Mouse (Mus musculus): Measurements from ENCODE around the gene Rasgrp2. TPM values are rescaled to one million over a fixed set of nuclear protein-coding genes. Genes with fewer than 3 reads are reported as not detected.

Gene Rasgrp2
- polyA plus RNA-seq, 1 experiment from 2014 or later: 121 TPM

DNA sequence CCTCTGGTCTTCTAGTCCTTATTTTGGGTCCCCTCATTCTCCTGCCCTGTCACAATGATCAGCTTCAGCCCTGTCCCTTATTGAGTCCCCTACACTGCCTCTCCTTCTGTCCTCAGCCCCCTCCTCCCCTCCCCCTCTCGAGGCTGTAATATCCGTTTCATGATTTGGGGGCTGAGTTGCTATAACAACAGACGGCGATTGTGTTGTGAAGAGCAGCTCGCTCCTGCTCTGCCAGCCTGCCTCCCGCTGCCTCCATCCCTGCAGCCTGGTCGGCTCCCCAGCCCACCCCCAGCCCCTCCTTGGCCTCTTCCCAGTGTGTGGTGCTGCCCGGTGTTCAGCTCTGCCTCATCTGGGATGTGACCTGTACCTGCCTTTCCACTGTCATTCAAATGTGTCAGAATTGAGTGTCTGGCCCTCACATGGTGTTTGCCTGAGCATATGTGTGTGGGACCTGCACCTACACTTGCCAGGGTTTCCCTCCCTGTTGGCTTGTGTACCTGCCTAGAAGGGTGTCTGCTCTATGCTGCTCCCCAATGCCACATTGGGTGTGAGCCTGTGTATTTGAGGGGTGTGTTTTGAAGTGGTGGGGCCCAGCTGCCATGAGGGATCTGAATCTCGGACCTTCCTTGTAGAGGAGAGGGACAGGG lies 17.1 kb downstream of the Rasgrp2 start:
- ATAC-seq (ENCODE audit: low FRiP score, low TSS enrichment): no peak
- Histone ChIP-seq H3K4me2 (replicated peaks; ENCODE audit: low read depth, low read length) (no peak overlapping the region), H3K9ac (replicated peaks; ENCODE audit: low read length) (no peak overlapping the region), H3K36me3 (ENCODE audit: insufficient read depth, low read length) (no peaks in the 10 kb centered on the region), H3K27me3 (ENCODE audit: insufficient read depth, low read length) (peaks cover 28% of the 10 kb centered on the region), H3K27ac (ENCODE audit: low read length) (no peak overlapping the region), H3K9me3 (ENCODE audit: low read length) (no peaks in the 10 kb centered on the region), H3K4me3 (ENCODE audit: low read length) (no peak overlapping the region), H3K4me1 (ENCODE audit: insufficient read depth, low read length) (peaks cover 34% of the 10 kb centered on the region)
- 18% methylated on average over 9 of the region's 9 CpGs for WGBS

DNA sequence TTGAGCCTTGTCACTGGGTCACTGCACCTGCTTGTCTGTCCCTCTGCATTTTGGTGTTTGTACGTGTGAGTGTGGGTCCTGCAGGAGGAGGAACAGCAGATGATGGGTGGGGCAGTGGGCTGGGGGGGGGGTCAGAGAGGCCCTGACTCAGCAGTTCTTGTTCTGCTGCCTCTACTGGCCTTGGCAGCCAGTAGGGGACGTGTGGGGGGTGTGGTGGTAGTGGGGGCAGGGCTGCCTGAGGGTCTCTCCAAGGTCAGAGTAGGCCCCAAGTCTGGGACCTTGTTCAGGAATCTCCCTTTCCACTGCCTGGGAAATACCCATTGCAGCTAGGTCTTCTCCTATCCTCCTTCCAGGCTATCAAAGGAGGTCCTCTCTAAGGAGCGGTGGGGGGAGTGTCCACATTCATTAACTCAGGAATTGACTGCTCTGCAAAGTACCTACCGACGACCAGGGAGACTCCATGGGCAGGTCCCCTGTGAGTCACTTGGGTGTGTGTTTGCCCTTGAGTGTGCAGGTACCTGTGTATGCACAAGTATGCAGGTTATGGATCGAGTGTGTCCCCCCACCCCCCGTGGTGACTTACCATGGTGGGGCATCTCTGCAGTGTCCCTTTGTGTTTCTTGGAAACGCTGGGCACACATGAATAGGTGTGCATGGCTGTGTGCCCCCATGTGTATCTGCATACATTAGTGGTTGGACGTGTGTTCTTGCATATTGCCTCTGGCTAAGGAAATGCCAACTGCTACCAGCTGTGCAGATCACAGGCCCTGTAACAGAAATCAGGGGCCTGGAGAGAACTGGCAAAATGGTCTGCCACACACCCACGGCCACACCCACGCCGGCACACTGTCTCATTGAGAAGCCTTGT lies 18.0 kb downstream of the Rasgrp2 start:
- H3K4me2 ChIP-seq (replicated peaks; ENCODE audit: low read depth, low read length): no peak overlapping the region
- no peak for ATAC-seq (ENCODE audit: low FRiP score, low TSS enrichment)
- no peaks in the 10 kb centered on the region for H3K36me3 ChIP-seq (ENCODE audit: insufficient read depth, low read length)
- no peak overlapping the region for H3K27ac ChIP-seq (ENCODE audit: low read length)
- H3K27me3 ChIP-seq (ENCODE audit: insufficient read depth, low read length): peaks cover 30% of the 10 kb centered on the region
- 57% methylated on average over 12 of the region's 12 CpGs for WGBS
- no peak overlapping the region for H3K4me3 ChIP-seq (ENCODE audit: low read length)
- no peaks in the 10 kb centered on the region for H3K9me3 ChIP-seq (ENCODE audit: low read length)
- H3K9ac ChIP-seq (replicated peaks; ENCODE audit: low read length): no peak overlapping the region
- peaks cover 34% of the 10 kb centered on the region for H3K4me1 ChIP-seq (ENCODE audit: insufficient read depth, low read length)

DNA sequence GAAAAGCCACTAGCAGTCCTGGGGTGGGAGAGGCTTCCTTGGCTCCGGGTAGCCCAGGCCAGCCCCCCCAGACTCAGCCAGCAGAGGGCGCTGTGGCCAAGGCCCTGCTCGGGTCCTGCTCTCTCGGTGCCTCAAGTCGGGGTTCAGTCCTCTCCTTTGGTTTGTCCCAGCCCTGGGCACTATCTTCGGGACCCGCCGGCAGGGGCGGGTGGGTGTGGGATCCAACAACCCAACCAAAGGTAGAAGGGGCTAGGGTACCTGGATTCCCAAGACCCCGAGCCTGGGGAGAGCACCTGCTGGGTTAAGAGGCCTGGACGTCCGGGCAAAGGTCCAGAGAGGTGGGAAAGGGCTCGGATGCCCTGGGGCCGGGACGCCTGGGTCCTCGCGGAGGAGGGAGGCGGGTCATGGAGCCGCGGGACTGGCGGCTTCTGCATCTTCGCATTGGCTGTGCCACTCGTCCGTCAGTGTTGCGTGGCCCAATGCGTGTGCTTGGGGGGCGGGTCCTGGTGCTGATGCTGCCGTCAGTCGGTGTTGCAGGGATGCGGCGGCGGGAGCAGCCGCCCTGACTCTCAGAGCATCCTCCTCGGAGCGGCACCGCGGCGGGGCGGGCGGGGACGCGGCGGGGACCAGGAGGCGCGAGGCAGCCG lies 19.2 kb downstream of the Rasgrp2 start, which contains the start of gene Nrxn2:
TSS of gene Nrxn2 (plus strand) at position 499 of the 647 bp plus-strand sequence.
- H3K4me1 ChIP-seq (ENCODE audit: insufficient read depth, low read length): peaks cover 26% of the 10 kb centered on the region
- WGBS: under 1% methylated on average over 38 of the region's 46 CpGs
- no peaks in the 10 kb centered on the region for H3K9me3 ChIP-seq (ENCODE audit: low read length)
- H3K9ac ChIP-seq (replicated peaks; ENCODE audit: low read length): peak within 1 kb of the TSS; percentile 58
- H3K4me3 ChIP-seq (ENCODE audit: low read length): peak within 1 kb of the TSS; percentile 54
- no peaks in the 10 kb centered on the region for H3K36me3 ChIP-seq (ENCODE audit: insufficient read depth, low read length)
- H3K4me2 ChIP-seq (replicated peaks; ENCODE audit: low read depth, low read length): peak within 1 kb of the TSS; percentile 93
- H3K27me3 ChIP-seq (ENCODE audit: insufficient read depth, low read length): peaks cover 30% of the 10 kb centered on the region
- ATAC-seq (ENCODE audit: low FRiP score, low TSS enrichment): peak; percentile 80
- no peak within 1 kb of the TSS for H3K27ac ChIP-seq (ENCODE audit: low read length)

DNA sequence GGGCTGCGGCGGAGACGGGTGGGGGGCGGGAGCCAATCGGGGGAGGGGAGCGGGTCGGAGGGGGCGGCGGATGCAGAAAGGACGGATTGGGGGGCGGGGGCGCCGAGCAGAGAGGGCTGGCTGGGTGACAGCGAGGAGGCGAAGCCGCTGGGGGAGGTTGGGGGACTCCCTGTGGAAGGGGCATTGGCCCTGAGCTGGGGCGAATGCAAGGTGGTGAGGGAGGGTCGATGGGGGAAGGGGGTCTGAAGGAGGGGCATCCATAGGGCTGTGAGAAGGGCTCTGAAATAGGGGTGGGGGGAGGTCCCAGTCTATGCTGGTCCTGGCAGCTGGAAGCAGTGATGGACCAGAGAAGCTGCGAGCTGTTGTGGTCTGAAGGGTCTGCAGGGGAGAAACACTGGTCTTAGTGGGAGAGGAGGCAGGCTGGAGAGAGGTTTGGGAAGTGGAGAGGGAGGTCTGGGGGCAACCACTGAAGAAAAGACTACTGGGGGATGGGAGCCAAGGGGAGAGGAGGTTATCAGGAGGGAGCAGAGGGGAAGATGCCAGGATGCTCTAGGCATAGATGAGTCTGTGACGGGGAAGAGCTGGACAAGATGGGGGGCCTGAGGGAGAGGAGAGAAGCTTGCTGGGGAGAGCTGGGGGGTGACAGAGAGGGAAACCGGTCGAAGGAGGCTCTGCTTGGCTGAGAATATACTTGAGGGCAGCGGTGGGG lies 20.0 kb downstream of the Rasgrp2 start:
- ATAC-seq (ENCODE audit: low FRiP score, low TSS enrichment): no peak
- Histone ChIP-seq H3K4me2 (replicated peaks; ENCODE audit: low read depth, low read length) (peak overlapping the region; percentile 93), H3K9ac (replicated peaks; ENCODE audit: low read length) (no peak overlapping the region), H3K27me3 (ENCODE audit: insufficient read depth, low read length) (peaks cover 37% of the 10 kb centered on the region), H3K4me3 (ENCODE audit: low read length) (peak overlapping the region; percentile 54), H3K9me3 (ENCODE audit: low read length) (no peaks in the 10 kb centered on the region), H3K4me1 (ENCODE audit: insufficient read depth, low read length) (peaks cover 25% of the 10 kb centered on the region), H3K36me3 (ENCODE audit: insufficient read depth, low read length) (no peaks in the 10 kb centered on the region), H3K27ac (ENCODE audit: low read length) (no peak overlapping the region)
- WGBS: 10% methylated on average over 17 of the region's 23 CpGs

DNA sequence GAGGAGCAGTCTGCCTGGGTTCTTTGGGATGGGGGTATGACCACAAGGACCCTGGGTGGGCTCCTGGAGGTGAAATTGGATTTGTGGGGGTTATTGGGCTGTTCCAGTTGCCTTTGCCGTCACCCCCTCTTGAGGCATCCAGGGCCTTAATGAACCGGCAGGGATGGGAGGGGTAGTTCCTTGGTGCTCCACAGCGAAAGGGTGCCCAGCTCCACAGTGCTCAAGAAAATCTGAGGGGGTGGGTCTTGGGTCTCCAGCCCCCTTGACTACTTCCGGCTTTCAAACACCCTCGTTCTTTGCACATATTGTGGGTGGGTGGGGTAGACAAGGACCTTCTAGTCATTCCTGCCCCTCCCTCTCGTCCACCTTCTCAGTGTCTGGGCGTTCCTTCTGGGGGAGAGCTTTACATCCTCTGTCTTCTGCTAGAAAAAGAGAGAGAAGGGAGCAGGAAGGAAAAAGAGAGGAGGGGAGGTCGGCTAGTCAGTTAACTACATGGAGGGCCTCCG lies 20.7 kb downstream of the Rasgrp2 start:
- ATAC-seq (ENCODE audit: low FRiP score, low TSS enrichment): no peak
- Histone ChIP-seq H3K4me1 (ENCODE audit: insufficient read depth, low read length) (peaks cover 25% of the 10 kb centered on the region), H3K27ac (ENCODE audit: low read length) (no peak overlapping the region), H3K4me2 (replicated peaks; ENCODE audit: low read depth, low read length) (no peak overlapping the region), H3K27me3 (ENCODE audit: insufficient read depth, low read length) (peaks cover 39% of the 10 kb centered on the region), H3K36me3 (ENCODE audit: insufficient read depth, low read length) (no peaks in the 10 kb centered on the region), H3K9ac (replicated peaks; ENCODE audit: low read length) (no peak overlapping the region), H3K4me3 (ENCODE audit: low read length) (no peak overlapping the region), H3K9me3 (ENCODE audit: low read length) (no peaks in the 10 kb centered on the region)
- WGBS: 56% methylated on average over 9 of the region's 9 CpGs

DNA sequence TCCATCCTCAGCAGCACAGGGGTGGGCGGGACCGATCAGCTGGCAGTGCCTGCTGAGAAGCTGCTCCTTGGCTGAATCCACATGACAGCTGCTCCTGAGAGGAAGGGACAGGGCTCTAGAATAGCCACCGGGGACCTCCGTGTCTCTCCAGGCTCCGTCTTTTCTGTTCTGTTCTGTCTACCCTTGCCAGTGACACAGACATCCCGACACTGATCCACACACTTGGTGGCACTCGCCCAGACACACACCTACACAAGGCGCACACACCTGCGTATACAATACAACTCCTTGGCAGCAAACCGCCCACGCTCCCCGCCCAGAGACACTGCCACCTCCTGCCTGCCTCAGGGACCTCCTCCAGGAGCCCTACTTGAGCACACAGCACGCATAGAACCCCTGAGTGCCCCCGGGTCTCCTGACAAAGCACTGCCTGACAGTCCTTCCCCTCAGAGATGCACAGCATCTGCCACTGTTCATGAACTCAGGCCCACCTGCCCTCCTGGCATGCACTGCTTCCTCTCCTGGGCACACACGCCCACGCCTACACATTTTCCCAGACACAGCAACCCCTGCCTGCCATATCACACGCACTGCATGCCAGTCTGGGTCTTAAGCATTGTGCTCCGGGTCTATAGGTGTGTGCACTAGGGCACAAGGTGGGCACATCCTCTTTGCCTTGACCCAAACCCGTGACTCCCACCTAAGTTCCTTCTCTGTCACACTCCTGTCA lies 21.5 kb downstream of the Rasgrp2 start:
- Histone ChIP-seq H3K4me3 (ENCODE audit: low read length) (no peak overlapping the region), H3K27me3 (ENCODE audit: insufficient read depth, low read length) (peaks cover 43% of the 10 kb centered on the region), H3K36me3 (ENCODE audit: insufficient read depth, low read length) (no peaks in the 10 kb centered on the region), H3K4me1 (ENCODE audit: insufficient read depth, low read length) (peaks cover 25% of the 10 kb centered on the region), H3K4me2 (replicated peaks; ENCODE audit: low read depth, low read length) (no peak overlapping the region), H3K9me3 (ENCODE audit: low read length) (no peaks in the 10 kb centered on the region), H3K9ac (replicated peaks; ENCODE audit: low read length) (no peak overlapping the region), H3K27ac (ENCODE audit: low read length) (no peak overlapping the region)
- 57% methylated on average over 19 of the region's 19 CpGs for WGBS
- no peak for ATAC-seq (ENCODE audit: low FRiP score, low TSS enrichment)

DNA sequence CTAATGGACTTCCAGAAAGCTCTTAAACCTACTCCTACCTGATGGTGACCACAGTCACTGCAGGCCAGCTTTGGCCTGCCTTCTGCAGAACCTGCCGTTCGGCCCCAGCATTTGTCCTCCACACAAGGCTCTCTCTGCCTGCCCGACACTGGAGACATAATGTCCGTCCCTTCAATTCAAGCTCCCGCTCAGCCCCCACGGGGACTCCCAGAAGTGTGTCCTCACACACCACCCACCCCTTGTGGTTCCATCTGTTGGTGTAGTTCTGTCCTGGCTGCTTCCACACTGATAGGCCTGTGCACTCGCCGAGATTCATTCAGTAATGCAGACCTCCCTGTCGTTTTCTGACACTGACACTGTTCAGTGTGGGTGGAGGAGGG lies 22.1 kb downstream of the Rasgrp2 start:
- Histone ChIP-seq H3K4me1 (ENCODE audit: insufficient read depth, low read length) (peaks cover 22% of the 10 kb centered on the region), H3K36me3 (ENCODE audit: insufficient read depth, low read length) (no peaks in the 10 kb centered on the region), H3K4me2 (replicated peaks; ENCODE audit: low read depth, low read length) (no peak overlapping the region), H3K27ac (ENCODE audit: low read length) (no peak overlapping the region), H3K4me3 (ENCODE audit: low read length) (no peak overlapping the region), H3K9me3 (ENCODE audit: low read length) (no peaks in the 10 kb centered on the region), H3K9ac (replicated peaks; ENCODE audit: low read length) (no peak overlapping the region), H3K27me3 (ENCODE audit: insufficient read depth, low read length) (peaks cover 48% of the 10 kb centered on the region)
- no peak for ATAC-seq (ENCODE audit: low FRiP score, low TSS enrichment)
- 68% methylated on average over 9 of the region's 9 CpGs for WGBS

DNA sequence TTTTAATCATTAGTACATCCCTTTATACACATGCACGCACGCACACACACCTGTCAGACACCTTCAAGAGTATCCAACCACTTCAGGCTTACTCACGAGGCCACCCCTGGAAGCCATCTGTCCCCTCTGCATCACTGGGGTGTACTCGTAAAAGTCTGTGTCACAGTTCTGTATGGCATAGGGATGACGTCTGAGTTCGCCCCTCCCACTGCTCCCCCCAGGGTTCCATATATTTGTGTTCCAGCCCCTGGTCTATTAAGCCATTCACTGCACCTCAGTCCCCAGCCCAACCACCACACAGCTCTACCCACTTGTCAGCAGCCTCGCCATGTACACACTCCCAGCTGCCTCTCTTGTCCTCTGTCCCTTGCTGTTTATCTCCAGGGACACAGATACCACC lies 22.9 kb downstream of the Rasgrp2 start:
- Histone ChIP-seq H3K27ac (ENCODE audit: low read length) (no peak overlapping the region), H3K36me3 (ENCODE audit: insufficient read depth, low read length) (no peaks in the 10 kb centered on the region), H3K4me3 (ENCODE audit: low read length) (no peak overlapping the region), H3K4me1 (ENCODE audit: insufficient read depth, low read length) (peaks cover 14% of the 10 kb centered on the region), H3K4me2 (replicated peaks; ENCODE audit: low read depth, low read length) (no peak overlapping the region), H3K9ac (replicated peaks; ENCODE audit: low read length) (no peak overlapping the region), H3K27me3 (ENCODE audit: insufficient read depth, low read length) (peaks cover 56% of the 10 kb centered on the region), H3K9me3 (ENCODE audit: low read length) (no peaks in the 10 kb centered on the region)
- ATAC-seq (ENCODE audit: low FRiP score, low TSS enrichment): no peak
- 69% methylated on average over 7 of the region's 7 CpGs for WGBS

DNA sequence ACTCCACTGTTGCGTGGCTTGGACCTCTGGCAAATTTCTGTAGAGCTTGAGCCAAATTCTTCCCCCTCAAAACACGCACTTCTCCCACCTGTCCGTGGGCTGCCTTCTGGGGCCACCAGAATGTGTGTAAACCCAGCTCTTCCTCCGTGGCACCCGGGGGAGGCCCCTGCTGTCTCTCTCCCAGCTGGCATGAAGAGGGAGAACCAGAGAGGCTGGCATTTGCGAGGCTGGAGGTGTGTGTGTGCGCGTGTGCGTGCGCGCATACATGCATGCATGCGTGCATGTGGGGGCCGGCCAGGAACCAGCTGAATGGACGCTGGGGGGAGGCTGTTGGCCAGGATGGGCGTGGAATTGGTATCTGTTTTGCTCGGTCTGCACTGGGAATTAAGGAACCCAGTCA lies 24.1 kb downstream of the Rasgrp2 start:
- H3K9ac ChIP-seq (replicated peaks; ENCODE audit: low read length): no peak overlapping the region
- H3K4me3 ChIP-seq (ENCODE audit: low read length): no peak overlapping the region
- no peak overlapping the region for H3K4me2 ChIP-seq (replicated peaks; ENCODE audit: low read depth, low read length)
- ATAC-seq (ENCODE audit: low FRiP score, low TSS enrichment): no peak
- no peaks in the 10 kb centered on the region for H3K9me3 ChIP-seq (ENCODE audit: low read length)
- peaks cover 69% of the 10 kb centered on the region for H3K27me3 ChIP-seq (ENCODE audit: insufficient read depth, low read length)
- H3K27ac ChIP-seq (ENCODE audit: low read length): no peak overlapping the region
- no peaks in the 10 kb centered on the region for H3K36me3 ChIP-seq (ENCODE audit: insufficient read depth, low read length)
- WGBS: 82% methylated on average over 16 of the region's 16 CpGs
- peaks cover 14% of the 10 kb centered on the region for H3K4me1 ChIP-seq (ENCODE audit: insufficient read depth, low read length)
